ENCODE assay signal across 8 mouse cellular contexts in the genomic region with DNA sequence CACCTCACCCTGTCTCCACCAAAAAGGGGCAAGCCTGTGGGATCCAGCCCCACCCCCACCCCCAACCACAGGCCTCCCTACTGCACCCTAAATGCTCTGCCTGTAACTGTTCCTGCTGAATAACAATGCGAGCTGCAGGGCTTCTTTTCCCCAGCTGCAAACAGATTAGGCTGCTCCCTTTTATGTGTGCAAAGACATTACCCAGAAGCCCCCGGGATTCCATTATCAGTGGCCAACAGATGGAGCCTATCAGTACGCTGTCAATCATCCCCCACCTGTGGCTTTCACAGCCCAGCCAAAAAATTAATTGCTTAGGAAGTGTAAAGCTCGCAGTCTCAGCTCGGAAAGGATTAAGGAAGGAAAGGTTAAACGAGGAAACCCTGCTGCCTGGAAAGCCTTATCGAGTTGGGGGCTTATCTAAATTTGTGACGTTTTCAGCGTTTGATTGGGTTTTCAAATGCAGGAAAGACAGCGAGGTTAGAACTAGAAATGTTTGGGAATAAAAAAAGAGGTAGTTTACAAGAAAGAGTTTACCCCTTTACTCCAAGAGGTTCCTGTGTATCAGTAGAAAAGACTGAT.
A peak's percentile ranks its signal among the peaks of the same experiment; 100 is the strongest.
DNase-seq lines count a peak whose midpoint lies in the region; ATAC-seq and TF ChIP-seq lines count a peak whose summit lies in the region.

No protein-coding gene starts in this region.

- no peak for TF ChIP-seq RAD21 in MEL (IDR thresholded peaks at IDR 0.05; ENCODE audit: low read depth, low read length)

- H3K4me3 ChIP-seq in MEL (ENCODE audit: control insufficient read depth in 1 of 2, insufficient read depth in 1 of 2, low read depth in 2 of 2, low read length in 2 of 2): peak overlapping the region in 1 of 2 experiments; percentile 25; a peak in 1 of 4 replicates
- peak overlapping the region; percentile 11 for H3K4me3 ChIP-seq in forebrain, embryonic 12.5 days (replicated peaks)
- H3K4me3 ChIP-seq in limb, embryonic 10.5 days: peak overlapping the region; percentile 22
- H3K4me3 ChIP-seq in neural tube, embryonic 15.5 days (replicated peaks): peak overlapping the region; percentile 12
- no peak overlapping the region for H3K4me3 ChIP-seq in gastrocnemius, adult 2 months

- H3K4me1 ChIP-seq in MEL (ENCODE audit: control insufficient read depth in 1 of 2, insufficient read depth in 2 of 2, low read length in 2 of 2): peaks cover 3 to 7% of the 10 kb centered on the region in 2 experiments
- H3K4me1 ChIP-seq in forebrain, embryonic 12.5 days: peaks cover 19% of the 10 kb centered on the region
- peaks cover 10% of the 10 kb centered on the region for H3K4me1 ChIP-seq in limb, embryonic 10.5 days
- H3K4me1 ChIP-seq in neural tube, embryonic 15.5 days: peaks cover 7% of the 10 kb centered on the region

- peak; percentile 70 for DNase-seq in heart, adult 11 months
- no peak for DNase-seq in heart, adult 8-10 months (ENCODE audit: low spot score)
- peak; percentile 93 for DNase-seq in MEL (ENCODE audit: low read depth, low spot score)
- DNase-seq in limb, embryonic 10.5 days (ENCODE audit: low spot score): peak; percentile 51
- DNase-seq in gastrocnemius, adult 2 months: no peak
- no peak for DNase-seq in adrenal gland, adult 18-20 months (ENCODE audit: low spot score in 2 of 2)

- H3K27me3 ChIP-seq in MEL (ENCODE audit: control insufficient read depth in 1 of 2, insufficient read depth in 2 of 2, low read length in 2 of 2): no peaks in the 10 kb centered on the region
- no peaks in the 10 kb centered on the region for H3K27me3 ChIP-seq in forebrain, embryonic 12.5 days
- no peaks in the 10 kb centered on the region for H3K27me3 ChIP-seq in limb, embryonic 10.5 days (ENCODE audit: low read depth, poor library complexity, severe bottlenecking)
- H3K27me3 ChIP-seq in neural tube, embryonic 15.5 days (replicated peaks): no peaks in the 10 kb centered on the region

- peak overlapping the region; percentile 45 for H3K4me2 ChIP-seq in forebrain, embryonic 12.5 days
- H3K4me2 ChIP-seq in neural tube, embryonic 15.5 days: peak overlapping the region; percentile 50

- peak in 1 of 2 experiments; percentile 73; a peak in 2 of 4 replicates for TF ChIP-seq POLR2A in MEL (IDR thresholded peaks at IDR 0.05; ENCODE audit: control insufficient read depth in 1 of 2, insufficient read depth in 1 of 2, low read depth in 1 of 2, low read length in 2 of 2, poor library complexity in 1 of 2)

- H3K36me3 ChIP-seq in MEL (ENCODE audit: control insufficient read depth in 1 of 2, insufficient read depth in 2 of 2, low read length in 2 of 2): peaks cover 0 to 12% of the 10 kb centered on the region in 2 experiments; a peak in 2 of 4 replicates
- H3K36me3 ChIP-seq in forebrain, embryonic 12.5 days (replicated peaks): no peaks in the 10 kb centered on the region
- H3K36me3 ChIP-seq in limb, embryonic 10.5 days: no peaks in the 10 kb centered on the region
- H3K36me3 ChIP-seq in neural tube, embryonic 15.5 days: no peaks in the 10 kb centered on the region

- intact Hi-C loops in gastrocnemius, adult 2 months (cut with DNase I): no loop called here

- peak; percentile 93 for ATAC-seq in forebrain, embryonic 12.5 days (ENCODE audit: low FRiP score)
- ATAC-seq in neural tube, embryonic 15.5 days (ENCODE audit: low FRiP score): peak; percentile 91

- peak; percentile 97 to 99 for TF ChIP-seq EP300 in MEL (IDR thresholded peaks at IDR 0.05; ENCODE audit: low read depth in 1 of 2, low read length in 2 of 2)

- TF ChIP-seq CTCF in MEL (IDR thresholded peaks at IDR 0.05 in 2 of 3, conservative IDR thresholded peaks at IDR 0.05 in 1 of 3; ENCODE audit: control insufficient read depth in 1 of 3, insufficient read depth in 1 of 3, low read depth in 2 of 3, low read length in 3 of 3, poor library complexity in 1 of 3, severe bottlenecking in 1 of 3): no peak
- no peak for TF ChIP-seq CTCF in gastrocnemius, adult 2 months (IDR thresholded peaks at IDR 0.05)

- no peak overlapping the region for H3K9ac ChIP-seq in MEL (ENCODE audit: control insufficient read depth, low read depth, low read length, poor library complexity, severe bottlenecking)
- H3K9ac ChIP-seq in forebrain, embryonic 12.5 days: no peak overlapping the region
- peak overlapping the region; percentile 9; the same call in 1 of the 2 replicates for H3K9ac ChIP-seq in neural tube, embryonic 15.5 days (replicated peaks)

- WGBS in forebrain, embryonic 12.5 days: under 1% methylated on average over 10 of the region's 10 CpGs
- WGBS in limb, embryonic 10.5 days: 2% methylated on average over 10 of the region's 10 CpGs
- WGBS in neural tube, embryonic 15.5 days: 0% methylated on average over 10 of the region's 10 CpGs

- H3K9me3 ChIP-seq in MEL (replicated peaks; ENCODE audit: insufficient read depth, low read length): no peaks in the 10 kb centered on the region
- H3K9me3 ChIP-seq in forebrain, embryonic 12.5 days: no peaks in the 10 kb centered on the region
- H3K9me3 ChIP-seq in limb, embryonic 10.5 days (replicated peaks): no peaks in the 10 kb centered on the region
- no peaks in the 10 kb centered on the region for H3K9me3 ChIP-seq in neural tube, embryonic 15.5 days (replicated peaks)

- H3K79me2 ChIP-seq in MEL (ENCODE audit: control insufficient read depth, insufficient read depth, low read length, poor library complexity): no peaks in the 10 kb centered on the region

- peak overlapping the region; percentile 71 for H3K27ac ChIP-seq in MEL (ENCODE audit: control insufficient read depth, low read depth, low read length)
- H3K27ac ChIP-seq in forebrain, embryonic 12.5 days: peak overlapping the region; percentile 78
- H3K27ac ChIP-seq in limb, embryonic 10.5 days: no peak overlapping the region
- H3K27ac ChIP-seq in neural tube, embryonic 15.5 days (replicated peaks): peak overlapping the region; percentile 13
- H3K27ac ChIP-seq in gastrocnemius, adult 2 months: no peak overlapping the region

TF ChIP-seq in MEL, 35 proteins besides CTCF, POLR2A, EP300 and RAD21 (continues in another document):
- TF ChIP-seq MAZ (IDR thresholded peaks at IDR 0.05; ENCODE audit: low read depth, low read length) (0 out of 2 replicates have a peak, but pooled peaks have one; percentile 40), GATA1 (IDR thresholded peaks at IDR 0.05; ENCODE audit: low read depth, low read length) (peak; percentile 99), RCOR1 (IDR thresholded peaks at IDR 0.05; ENCODE audit: low read depth, low read length) (peak; percentile 98), MYB (IDR thresholded peaks at IDR 0.05; ENCODE audit: low read depth, low read length) (peak; percentile 44; the same call in 1 of the 2 replicates), MAFK (IDR thresholded peaks at IDR 0.05; ENCODE audit: borderline replicate concordance, low read depth, low read length) (peak; percentile 87; the same call in 1 of the 2 replicates), ZNF384 (IDR thresholded peaks at IDR 0.05; ENCODE audit: low read depth, low read length) (peak; percentile 60; the same call in 1 of the 2 replicates), NELFE (IDR thresholded peaks at IDR 0.05; ENCODE audit: low read depth, low read length) (peak; percentile 58), POLR2AphosphoS5 (IDR thresholded peaks at IDR 0.05; ENCODE audit: borderline replicate concordance, low read depth, low read length) (no peak), SMC3 (IDR thresholded peaks at IDR 0.05; ENCODE audit: low read depth, low read length) (no peak; the same call in 1 of the 2 replicates), TAL1 (IDR thresholded peaks at IDR 0.05; ENCODE audit: low read length) (peak; percentile 95), UBTF (IDR thresholded peaks at IDR 0.05; ENCODE audit: borderline replicate concordance, insufficient read depth, low read depth, low read length) (no peak), POLR2AphosphoS2 (IDR thresholded peaks at IDR 0.05; ENCODE audit: low read length) (no peak; the same call in 1 of the 2 replicates), TCF12 (IDR thresholded peaks at IDR 0.05; ENCODE audit: low read depth, low read length) (peak; percentile 99), CHD1 (IDR thresholded peaks at IDR 0.05; ENCODE audit: low read depth, low read length) (no peak), CHD2 (IDR thresholded peaks at IDR 0.05; ENCODE audit: low read length) (no peak), ZMIZ1 (IDR thresholded peaks at IDR 0.05; ENCODE audit: low read depth, low read length) (peak; percentile 87), HCFC1 (IDR thresholded peaks at IDR 0.05; ENCODE audit: low read depth, low read length) (peak; percentile 65; the same call in 1 of the 2 replicates), ZC3H11A (IDR thresholded peaks at IDR 0.05; ENCODE audit: low read depth, low read length) (peak; percentile 15; the same call in 1 of the 2 replicates), NRF1 (IDR thresholded peaks at IDR 0.05; ENCODE audit: insufficient read depth, low read depth, low read length, poor library complexity, severe bottlenecking) (no peak), GABPA (IDR thresholded peaks at IDR 0.05; ENCODE audit: low read depth, low read length) (no peak), USF2 (IDR thresholded peaks at IDR 0.05; ENCODE audit: borderline replicate concordance in 1 of 2, insufficient read depth in 1 of 2, low read depth in 1 of 2, low read length in 2 of 2) (no peak), E2F4 (IDR thresholded peaks at IDR 0.05; ENCODE audit: borderline replicate concordance, low read depth, low read length) (no peak), MAX (IDR thresholded peaks at IDR 0.05; ENCODE audit: low read length) (no peak), MXI1 (IDR thresholded peaks at IDR 0.05; ENCODE audit: low read depth, low read length) (no peak), MYC (IDR thresholded peaks at IDR 0.05; ENCODE audit: low read depth, low read length) (0 out of 2 replicates have a peak, but pooled peaks have one; percentile 18), USF1 (IDR thresholded peaks at IDR 0.05; ENCODE audit: low read depth, low read length) (no peak), JUND (IDR thresholded peaks at IDR 0.05; ENCODE audit: low read depth, low read length) (no peak), BHLHE40 (IDR thresholded peaks at IDR 0.05; ENCODE audit: borderline replicate concordance, low read depth, low read length) (peak; percentile 54; the same call in 1 of the 2 replicates), ETS1 (IDR thresholded peaks at IDR 0.05; ENCODE audit: low read depth, low read length) (peak; percentile 99), TBP (IDR thresholded peaks at IDR 0.05; ENCODE audit: low read depth, low read length) (peak; percentile 93), SIN3A (IDR thresholded peaks at IDR 0.05; ENCODE audit: low read length) (peak; percentile 87), MEF2A (IDR thresholded peaks at IDR 0.05; ENCODE audit: extremely low read depth, insufficient replicate concordance, low read depth, low read length, poor library complexity, severe bottlenecking) (peak; percentile 75; the same call in 1 of the 2 replicates), KAT2A (conservative IDR thresholded peaks at IDR 0.05; ENCODE audit: low read depth, low read length) (peak; percentile 40), ELF1 (IDR thresholded peaks at IDR 0.05; ENCODE audit: low read depth, low read length) (peak; percentile 56)

Comparison
In these comparisons a context has a peak if more than half of its experiments do, and no peak if none do; other contexts are left out.
1. DNase-seq: peak in heart, adult 11 months (single experiment), MEL (single experiment) and limb, embryonic 10.5 days (single experiment); none in heart, adult 8-10 months (single experiment), gastrocnemius, adult 2 months (single experiment) and adrenal gland, adult 18-20 months (0 of 2).
2. H3K27ac ChIP-seq: peak in MEL (single experiment), forebrain, embryonic 12.5 days (single experiment) and neural tube, embryonic 15.5 days (single experiment); none in limb, embryonic 10.5 days (single experiment) and gastrocnemius, adult 2 months (single experiment).